Mouse (Mus musculus): ENCODE data around the gene Olfr62.

DNA sequence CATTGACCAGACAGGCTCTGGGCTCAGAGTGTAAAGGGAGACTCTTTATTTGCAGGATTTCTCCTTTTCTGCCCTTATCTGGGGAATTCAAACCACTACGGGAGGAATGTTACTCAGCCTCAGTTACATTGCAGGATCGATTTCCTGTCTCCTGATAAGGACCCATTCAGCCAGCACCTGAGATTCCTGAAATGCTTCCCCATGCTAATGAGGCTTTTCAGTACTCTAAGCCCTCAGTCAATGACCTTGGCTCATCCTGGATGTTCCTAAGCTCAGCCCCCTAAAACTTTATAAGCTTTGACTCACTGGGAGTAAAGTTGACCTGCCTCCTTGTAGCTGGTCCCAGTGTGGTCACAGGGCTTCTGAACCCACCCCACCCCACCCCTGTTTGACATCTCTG is 28.3 kb downstream of the Olfr62 start:
- TF ChIP-seq EP300 (IDR thresholded peaks at IDR 0.05; ENCODE audit: low read depth), result no peak
- TF ChIP-seq CTCF (IDR thresholded peaks at IDR 0.05; ENCODE audit: low read depth), result no peak
